In the genomic region with DNA sequence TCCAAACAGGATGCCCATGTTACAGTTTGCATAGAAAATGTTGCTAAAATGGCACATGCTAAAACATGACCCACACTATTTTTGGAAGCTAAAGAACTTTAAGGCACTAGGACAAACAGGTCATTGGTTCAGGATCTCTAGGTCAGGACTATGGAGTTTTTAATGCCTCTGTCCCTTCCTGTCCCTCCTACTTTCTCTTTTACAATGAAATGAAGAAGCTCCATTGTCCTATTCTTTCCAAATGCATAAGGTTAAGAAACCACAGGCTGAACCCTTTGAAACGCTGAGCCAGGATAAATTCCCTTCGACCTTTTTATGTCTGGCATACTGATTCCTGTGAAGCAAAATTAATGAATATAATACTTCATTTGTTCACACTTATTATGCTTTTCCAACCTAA, we compare ENCODE assay signal across 12 mouse cellular contexts.
"Had no signal": no experiment of that assay in that cellular context is flagged by ENCODE, and none has a peak within 500 bp of the region (broad histone marks: within the 10 kb centered on the region; RNA-seq: fewer than 3 reads in every experiment).

No protein-coding gene starts in this region.

- DNase-seq: retina, postnatal 1 day; right cerebral cortex, adult 18-20 months; right cerebral cortex, postnatal 14 days; right cerebral cortex, postnatal 25 days; right cerebral cortex, postnatal 4 days; spleen, adult 18-20 months; thymus, adult 18-20 months; thymus, adult 2 months; thymus, postnatal 14 days; thymus, postnatal 25 days; thymus, postnatal 36 days; thymus, postnatal 4 days had no signal
